Mouse (Mus musculus): ENCODE data around the gene Tpm1.

- TF ChIP-seq CTCF (conservative IDR thresholded peaks at IDR 0.05; ENCODE audit: insufficient read depth, insufficient read length, low read depth, low read length) (no peak), POLR2A (IDR thresholded peaks at IDR 0.05; ENCODE audit: low read depth, low read length) (no peak)
Measured at GRCm38 (mm10) chr9:67024889-67025692, 24.1 kb downstream of the Tpm1 start.
